ENCODE assay signal across 16 mouse cellular contexts in genomic region chr12:53327653-53328188, GRCm38 (mm10).
DNase-seq lines count a peak whose midpoint lies in the region; ATAC-seq lines count a peak whose summit lies in the region.
"Had no signal": no experiment of that assay in that cellular context is flagged by ENCODE, and none has a peak within 500 bp of the region (broad histone marks: within the 10 kb centered on the region; RNA-seq: fewer than 3 reads in every experiment).

No protein-coding gene starts in this region.

- H3K36me3 ChIP-seq in hindbrain, embryonic 13.5 days = no peaks in the 10 kb centered on the region
- no peaks in the 10 kb centered on the region for H3K36me3 ChIP-seq in hindbrain, embryonic 12.5 days
- no peaks in the 10 kb centered on the region for H3K36me3 ChIP-seq in limb, embryonic 12.5 days
- no peaks in the 10 kb centered on the region for H3K36me3 ChIP-seq in limb, embryonic 10.5 days
- no peaks in the 10 kb centered on the region for H3K36me3 ChIP-seq in embryonic facial prominence, embryonic 15.5 days
- H3K36me3 ChIP-seq: midbrain, embryonic 12.5 days had no signal

- ATAC-seq in hindbrain, embryonic 13.5 days (ENCODE audit: low FRiP score) = no peak
- ATAC-seq in hindbrain, embryonic 12.5 days (ENCODE audit: low FRiP score) = no peak
- no peak for ATAC-seq in limb, embryonic 12.5 days (ENCODE audit: insufficient number of reproducible peaks, insufficient read depth, low FRiP score, low TSS enrichment, low read depth)
- no peak for ATAC-seq in embryonic facial prominence, embryonic 15.5 days (ENCODE audit: insufficient number of reproducible peaks, low FRiP score, low TSS enrichment, low read depth)
- ATAC-seq in erythroid progenitor cell, adult 5-6 weeks (replicated peaks; ENCODE audit: low FRiP score, poor library complexity, severe bottlenecking) = no peak
- ATAC-seq: forebrain, embryonic 16.5 days had no signal

- H3K27ac ChIP-seq in hindbrain, embryonic 13.5 days = 0 out of 2 replicates have a peak overlapping the region, but pooled peaks have one; percentile 4
- no peak overlapping the region for H3K27ac ChIP-seq in hindbrain, embryonic 12.5 days
- peak overlapping the region; percentile 24; the same call in 1 of the 2 replicates for H3K27ac ChIP-seq in limb, embryonic 12.5 days
- no peak overlapping the region for H3K27ac ChIP-seq in limb, embryonic 10.5 days
- 0 out of 2 replicates have a peak overlapping the region, but pooled peaks have one; percentile 17 for H3K27ac ChIP-seq in embryonic facial prominence, embryonic 15.5 days (replicated peaks)
- H3K27ac ChIP-seq: gastrocnemius, adult 2 months; heart, adult 2 months; liver, embryonic 14.5 days; macrophage; midbrain, embryonic 12.5 days had no signal

- no peak for DNase-seq in limb, embryonic 10.5 days (ENCODE audit: low spot score)
- DNase-seq in neural tube, embryonic 10.5 days (ENCODE audit: extremely low spot score, low spot score) = peak; percentile 15
- no peak for DNase-seq in urinary bladder, adult 2 months (ENCODE audit: low spot score)
- DNase-seq: layer of hippocampus, adult 9-11 months; right cerebral cortex, postnatal 25 days had no signal

- H3K4me1 ChIP-seq in hindbrain, embryonic 13.5 days (replicated peaks) = peaks cover 35% of the 10 kb centered on the region
- H3K4me1 ChIP-seq in hindbrain, embryonic 12.5 days = peaks cover 33% of the 10 kb centered on the region
- H3K4me1 ChIP-seq in limb, embryonic 12.5 days (replicated peaks) = peaks cover 19% of the 10 kb centered on the region
- peaks cover 21% of the 10 kb centered on the region for H3K4me1 ChIP-seq in limb, embryonic 10.5 days
- H3K4me1 ChIP-seq in embryonic facial prominence, embryonic 15.5 days = peaks cover 15% of the 10 kb centered on the region; the same call in 1 of the 2 replicates

- no peaks in the 10 kb centered on the region for H3K9me3 ChIP-seq in hindbrain, embryonic 13.5 days
- no peaks in the 10 kb centered on the region for H3K9me3 ChIP-seq in hindbrain, embryonic 12.5 days (replicated peaks)
- H3K9me3 ChIP-seq in limb, embryonic 12.5 days = no peaks in the 10 kb centered on the region
- no peaks in the 10 kb centered on the region for H3K9me3 ChIP-seq in limb, embryonic 10.5 days (replicated peaks)
- no peaks in the 10 kb centered on the region for H3K9me3 ChIP-seq in embryonic facial prominence, embryonic 15.5 days (replicated peaks)
- H3K9me3 ChIP-seq: midbrain, embryonic 12.5 days had no signal

- H3K9ac ChIP-seq in hindbrain, embryonic 13.5 days = no peak overlapping the region
- no peak overlapping the region for H3K9ac ChIP-seq in hindbrain, embryonic 12.5 days
- H3K9ac ChIP-seq in limb, embryonic 12.5 days (replicated peaks) = no peak overlapping the region
- no peak overlapping the region for H3K9ac ChIP-seq in embryonic facial prominence, embryonic 15.5 days
- H3K9ac ChIP-seq: liver, embryonic 14.5 days; midbrain, embryonic 12.5 days had no signal

- no peak overlapping the region for H3K4me3 ChIP-seq in hindbrain, embryonic 13.5 days
- no peak overlapping the region for H3K4me3 ChIP-seq in hindbrain, embryonic 12.5 days
- no peak overlapping the region for H3K4me3 ChIP-seq in limb, embryonic 12.5 days (replicated peaks)
- H3K4me3 ChIP-seq in limb, embryonic 10.5 days = no peak overlapping the region
- no peak overlapping the region for H3K4me3 ChIP-seq in embryonic facial prominence, embryonic 15.5 days (replicated peaks)
- H3K4me3 ChIP-seq: heart, adult 2 months; midbrain, embryonic 12.5 days had no signal

- 32% methylated on average over 3 of the region's 3 CpGs for WGBS in hindbrain, embryonic 13.5 days
- 29% methylated on average over 3 of the region's 3 CpGs for WGBS in hindbrain, embryonic 12.5 days
- WGBS in limb, embryonic 12.5 days = 27% methylated on average over 3 of the region's 3 CpGs
- WGBS in limb, embryonic 10.5 days = 27% methylated on average over 3 of the region's 3 CpGs
- WGBS in embryonic facial prominence, embryonic 15.5 days = 18% methylated on average over 3 of the region's 3 CpGs

- H3K4me2 ChIP-seq in hindbrain, embryonic 13.5 days = no peak overlapping the region
- no peak overlapping the region for H3K4me2 ChIP-seq in hindbrain, embryonic 12.5 days (replicated peaks)
- H3K4me2 ChIP-seq in limb, embryonic 12.5 days = 0 out of 2 replicates have a peak overlapping the region, but pooled peaks have one; percentile 1
- no peak overlapping the region for H3K4me2 ChIP-seq in embryonic facial prominence, embryonic 15.5 days (replicated peaks)
- H3K4me2 ChIP-seq: midbrain, embryonic 12.5 days had no signal

- H3K27me3 ChIP-seq in hindbrain, embryonic 13.5 days = no peaks in the 10 kb centered on the region
- no peaks in the 10 kb centered on the region for H3K27me3 ChIP-seq in hindbrain, embryonic 12.5 days
- no peaks in the 10 kb centered on the region for H3K27me3 ChIP-seq in limb, embryonic 12.5 days
- no peaks in the 10 kb centered on the region for H3K27me3 ChIP-seq in limb, embryonic 10.5 days (ENCODE audit: low read depth, poor library complexity, severe bottlenecking)
- H3K27me3 ChIP-seq in embryonic facial prominence, embryonic 15.5 days = 0 out of 2 replicates have a peak, but pooled peaks cover 4% of the 10 kb centered on the region
- H3K27me3 ChIP-seq: midbrain, embryonic 12.5 days had no signal

Comparison
In these comparisons a context has a peak if more than half of its experiments do, and no peak if none do; other contexts are left out.
1. H3K27ac ChIP-seq: peak in hindbrain, embryonic 13.5 days (single experiment), limb, embryonic 12.5 days (single experiment) and embryonic facial prominence, embryonic 15.5 days (single experiment); none in hindbrain, embryonic 12.5 days (single experiment) and limb, embryonic 10.5 days (single experiment).